In the genomic region with DNA sequence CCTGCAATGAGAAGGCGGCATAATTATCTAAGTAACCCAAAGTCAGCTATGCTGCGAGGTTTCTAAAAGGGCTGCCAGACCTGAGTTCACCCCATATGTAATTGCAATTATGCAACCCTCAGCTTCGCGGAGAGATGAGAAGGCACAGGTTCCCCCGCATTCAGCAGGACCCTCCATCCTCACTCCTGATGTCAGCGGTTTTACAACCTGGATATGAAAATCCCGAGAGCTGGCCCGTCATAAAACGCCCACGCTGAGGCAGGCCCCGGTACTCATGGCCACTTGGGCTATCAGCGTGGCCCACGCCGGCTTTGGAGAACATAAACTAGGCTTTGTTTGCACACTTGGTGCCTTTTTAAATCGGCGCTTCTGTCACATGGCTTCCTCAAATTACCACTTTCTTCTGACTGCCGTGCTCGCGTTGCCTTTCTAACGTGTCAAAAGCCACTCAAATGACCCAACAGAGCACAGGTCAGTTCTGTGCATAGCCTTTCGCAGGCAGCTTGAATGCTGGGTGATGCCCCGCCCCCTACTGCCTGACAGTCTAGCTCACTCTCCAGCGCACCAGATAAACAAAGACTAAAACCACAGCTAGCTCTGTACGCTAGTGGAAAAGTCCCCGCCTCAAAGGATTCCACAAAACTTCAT, we compare ENCODE assay signal across 8 mouse cellular contexts. TPM values are rescaled to one million over a fixed set of nuclear protein-coding genes. Genes with fewer than 3 reads are reported as not detected.
DNase-seq lines count a peak whose midpoint lies in the region; ATAC-seq and TF ChIP-seq lines count a peak whose summit lies in the region.

No protein-coding gene starts in this region.

- no peaks in the 10 kb centered on the region for H3K27me3 ChIP-seq in MEL (ENCODE audit: control insufficient read depth in 1 of 2, insufficient read depth in 2 of 2, low read length in 2 of 2)
- peaks cover 25% of the 10 kb centered on the region for H3K27me3 ChIP-seq in forebrain, embryonic 12.5 days
- 0 out of 2 replicates have a peak, but pooled peaks cover 2% of the 10 kb centered on the region for H3K27me3 ChIP-seq in hindbrain, embryonic 13.5 days
- no peaks in the 10 kb centered on the region for H3K27me3 ChIP-seq in limb, embryonic 13.5 days
- H3K27me3 ChIP-seq in midbrain, embryonic 11.5 days (ENCODE audit: control insufficient read depth, insufficient read depth, low read length), result no peaks in the 10 kb centered on the region

- peak overlapping the region; percentile 54 for H3K9ac ChIP-seq in MEL (ENCODE audit: control insufficient read depth, low read depth, low read length, poor library complexity, severe bottlenecking)
- H3K9ac ChIP-seq in forebrain, embryonic 12.5 days, result peak overlapping the region; percentile 22
- peak overlapping the region; percentile 53; the same call in 1 of the 2 replicates for H3K9ac ChIP-seq in hindbrain, embryonic 13.5 days
- H3K9ac ChIP-seq in limb, embryonic 13.5 days, result peak overlapping the region; percentile 35
- no peak overlapping the region; the same call in 1 of the 2 replicates for H3K9ac ChIP-seq in midbrain, embryonic 11.5 days (ENCODE audit: low read length)

- H3K27ac ChIP-seq in MEL (ENCODE audit: control insufficient read depth, low read depth, low read length), result no peak overlapping the region
- peak overlapping the region; percentile 25; the same call in 1 of the 2 replicates for H3K27ac ChIP-seq in forebrain, embryonic 12.5 days
- H3K27ac ChIP-seq in hindbrain, embryonic 13.5 days, result peak overlapping the region; percentile 58
- no peak overlapping the region; the same call in 1 of the 2 replicates for H3K27ac ChIP-seq in limb, embryonic 13.5 days
- no peak overlapping the region for H3K27ac ChIP-seq in midbrain, embryonic 11.5 days (ENCODE audit: low read depth, low read length)

- H3K9me3 ChIP-seq in MEL (replicated peaks; ENCODE audit: insufficient read depth, low read length), result no peaks in the 10 kb centered on the region
- H3K9me3 ChIP-seq in forebrain, embryonic 12.5 days, result no peaks in the 10 kb centered on the region
- no peaks in the 10 kb centered on the region for H3K9me3 ChIP-seq in hindbrain, embryonic 13.5 days
- no peaks in the 10 kb centered on the region for H3K9me3 ChIP-seq in limb, embryonic 13.5 days
- H3K9me3 ChIP-seq in midbrain, embryonic 11.5 days (ENCODE audit: control insufficient read depth, low read length), result no peaks in the 10 kb centered on the region

- H3K79me2 ChIP-seq in MEL (ENCODE audit: control insufficient read depth, insufficient read depth, low read length, poor library complexity), result no peaks in the 10 kb centered on the region

- peak overlapping the region; percentile 29 to 76 for H3K4me3 ChIP-seq in MEL (ENCODE audit: control insufficient read depth in 1 of 2, insufficient read depth in 1 of 2, low read depth in 2 of 2, low read length in 2 of 2)
- H3K4me3 ChIP-seq in forebrain, embryonic 12.5 days (replicated peaks), result peak overlapping the region; percentile 15; the same call in 1 of the 2 replicates
- H3K4me3 ChIP-seq in hindbrain, embryonic 13.5 days, result no peak overlapping the region; the same call in 1 of the 2 replicates
- peak overlapping the region; percentile 31 for H3K4me3 ChIP-seq in limb, embryonic 13.5 days
- H3K4me3 ChIP-seq in midbrain, embryonic 11.5 days (ENCODE audit: low read depth, low read length), result no peak overlapping the region

- peak; percentile 75 for ATAC-seq in forebrain, embryonic 12.5 days (ENCODE audit: low FRiP score)
- peak; percentile 76 for ATAC-seq in hindbrain, embryonic 13.5 days (ENCODE audit: low FRiP score)
- peak; percentile 66; the same call in 1 of the 2 replicates for ATAC-seq in limb, embryonic 13.5 days (ENCODE audit: low FRiP score, low read depth)
- ATAC-seq in midbrain, embryonic 11.5 days (ENCODE audit: low FRiP score), result peak; percentile 76

- peak overlapping the region; percentile 45 for H3K4me2 ChIP-seq in forebrain, embryonic 12.5 days
- peak overlapping the region; percentile 46 for H3K4me2 ChIP-seq in hindbrain, embryonic 13.5 days
- peak overlapping the region; percentile 64 for H3K4me2 ChIP-seq in limb, embryonic 13.5 days (replicated peaks)
- H3K4me2 ChIP-seq in midbrain, embryonic 11.5 days, result peak overlapping the region; percentile 10; the same call in 1 of the 2 replicates

- no peak for TF ChIP-seq EP300 in MEL (IDR thresholded peaks at IDR 0.05; ENCODE audit: low read depth in 1 of 2, low read length in 2 of 2)

- peaks cover 0 to 5% of the 10 kb centered on the region in 2 experiments; a peak in 1 of 4 replicates for H3K36me3 ChIP-seq in MEL (ENCODE audit: control insufficient read depth in 1 of 2, insufficient read depth in 2 of 2, low read length in 2 of 2)
- peaks cover 11% of the 10 kb centered on the region; the same call in 1 of the 2 replicates for H3K36me3 ChIP-seq in forebrain, embryonic 12.5 days (replicated peaks)
- peaks cover 80% of the 10 kb centered on the region for H3K36me3 ChIP-seq in hindbrain, embryonic 13.5 days
- H3K36me3 ChIP-seq in limb, embryonic 13.5 days, result no peaks in the 10 kb centered on the region
- H3K36me3 ChIP-seq in midbrain, embryonic 11.5 days (ENCODE audit: control insufficient read depth, insufficient read depth, low read length), result no peaks in the 10 kb centered on the region

- WGBS in forebrain, embryonic 12.5 days, result 34% methylated on average over 25 of the region's 25 CpGs
- 28% methylated on average over 25 of the region's 25 CpGs for WGBS in hindbrain, embryonic 13.5 days
- 19% methylated on average over 25 of the region's 25 CpGs for WGBS in limb, embryonic 13.5 days
- WGBS in midbrain, embryonic 11.5 days, result 44% methylated on average over 25 of the region's 25 CpGs

- DNase-seq in CD4-positive, CD25-positive, alpha-beta regulatory T cell, adult 2 months (ENCODE audit: low read depth, low spot score), result peak; percentile 74
- DNase-seq in MEL (ENCODE audit: low read depth, low spot score), result peak; percentile 76
- DNase-seq in midbrain, embryonic 11.5 days (ENCODE audit: low spot score, missing footprints), result peak; percentile 91
- peak; percentile 53 for DNase-seq in thymus, postnatal 4 days
- DNase-seq in cerebellum, adult 18-20 months, result no peak

- no peak for TF ChIP-seq RAD21 in MEL (IDR thresholded peaks at IDR 0.05; ENCODE audit: low read depth, low read length)

- no peak for TF ChIP-seq CTCF in MEL (IDR thresholded peaks at IDR 0.05 in 2 of 3, conservative IDR thresholded peaks at IDR 0.05 in 1 of 3; ENCODE audit: control insufficient read depth in 1 of 3, insufficient read depth in 1 of 3, low read depth in 2 of 3, low read length in 3 of 3, poor library complexity in 1 of 3, severe bottlenecking in 1 of 3)

- no peaks in the 10 kb centered on the region; a peak in 1 of 4 replicates for H3K4me1 ChIP-seq in MEL (ENCODE audit: control insufficient read depth in 1 of 2, insufficient read depth in 2 of 2, low read length in 2 of 2)
- H3K4me1 ChIP-seq in forebrain, embryonic 12.5 days, result peaks cover 11% of the 10 kb centered on the region
- H3K4me1 ChIP-seq in hindbrain, embryonic 13.5 days (replicated peaks), result peaks cover 11% of the 10 kb centered on the region
- H3K4me1 ChIP-seq in limb, embryonic 13.5 days, result peaks cover 11% of the 10 kb centered on the region
- H3K4me1 ChIP-seq in midbrain, embryonic 11.5 days (ENCODE audit: control insufficient read depth, insufficient read depth, low read length), result no peaks in the 10 kb centered on the region; the same call in 1 of the 2 replicates

- no peak for TF ChIP-seq POLR2A in MEL (IDR thresholded peaks at IDR 0.05; ENCODE audit: control insufficient read depth in 1 of 2, insufficient read depth in 1 of 2, low read depth in 1 of 2, low read length in 2 of 2, poor library complexity in 1 of 2)

TF ChIP-seq in MEL, 35 proteins besides CTCF, POLR2A, EP300 and RAD21:
- TF ChIP-seq USF1 (IDR thresholded peaks at IDR 0.05; ENCODE audit: low read depth, low read length) (no peak), MXI1 (IDR thresholded peaks at IDR 0.05; ENCODE audit: low read depth, low read length) (peak; percentile 48), CHD2 (IDR thresholded peaks at IDR 0.05; ENCODE audit: low read length) (no peak), SIN3A (IDR thresholded peaks at IDR 0.05; ENCODE audit: low read length) (peak; percentile 50; the same call in 1 of the 2 replicates), GATA1 (IDR thresholded peaks at IDR 0.05; ENCODE audit: low read depth, low read length) (no peak)

RNA-seq across cellular contexts. Expression of a gene that starts 53.9 kb away (rescaled TPM):
- 0.29 and 0.35 TPM in 2 replicates for total RNA-seq in MEL (2012; rRNA removed)
- polyA plus RNA-seq in MEL (2012; ENCODE audit: insufficient read depth in 1 of 2, insufficient read length in 2 of 2, low read depth in 1 of 2, low replicate concordance in 2 of 2, missing spikeins in 1 of 2), result 1 to 10 TPM in 1 of 2 experiments, not detected in 1; 2.1 TPM
- polyA plus RNA-seq in forebrain, embryonic 12.5 days (2016; fragmentation: Nextera tagmentation; extraction: Ambion mirVana), result 5.0 and 6.2 TPM in 2 replicates
- polyA plus RNA-seq in hindbrain, embryonic 13.5 days (2015; fragmentation: Nextera tagmentation; extraction: Ambion mirVana), result 12.6 and 13.6 TPM in 2 replicates
- polyA plus RNA-seq in limb, embryonic 13.5 days (2015; fragmentation: Nextera tagmentation; extraction: Ambion mirVana), result 0.64 and 1.0 TPM in 2 replicates
- polyA plus RNA-seq in midbrain, embryonic 11.5 days (2014; fragmentation: Nextera tagmentation; extraction: Ambion mirVana), result 2.8 and 3.4 TPM in 2 replicates

Comparison
In these comparisons a context has a peak if more than half of its experiments do, and no peak if none do; other contexts are left out.
1. DNase-seq: peak in CD4-positive, CD25-positive, alpha-beta regulatory T cell, adult 2 months (single experiment), MEL (single experiment), midbrain, embryonic 11.5 days (single experiment) and thymus, postnatal 4 days (single experiment); none in cerebellum, adult 18-20 months (0 of 2).
2. H3K27ac ChIP-seq: peak in forebrain, embryonic 12.5 days (single experiment) and hindbrain, embryonic 13.5 days (single experiment); none in MEL (single experiment), limb, embryonic 13.5 days (single experiment) and midbrain, embryonic 11.5 days (single experiment).
3. H3K4me3 ChIP-seq: peak in MEL (2 of 2), forebrain, embryonic 12.5 days (single experiment) and limb, embryonic 13.5 days (single experiment); none in hindbrain, embryonic 13.5 days (single experiment) and midbrain, embryonic 11.5 days (single experiment).
4. H3K4me2 ChIP-seq: peak in every context shown above with its lines; median percentile 64 in limb, embryonic 13.5 days; 46 in hindbrain, embryonic 13.5 days; 45 in forebrain, embryonic 12.5 days; 10 in midbrain, embryonic 11.5 days.
5. Peak in every context shown above with its lines, with median percentiles within 50 percentile points of each other: ATAC-seq.